Comparison of ENCODE assay signal across 13 mouse cellular contexts in genomic region chr2:29689495-29689894, GRCm38 (mm10).
"Had no signal": no experiment of that assay in that cellular context is flagged by ENCODE, and none has a peak within 500 bp of the region (broad histone marks: within the 10 kb centered on the region; RNA-seq: fewer than 3 reads in every experiment).

No protein-coding gene starts in this region.

- H3K9me3 ChIP-seq: kidney, embryonic 15.5 days; limb, embryonic 10.5 days; midbrain, embryonic 12.5 days; neural tube, embryonic 13.5 days; stomach, embryonic 15.5 days had no signal

- H3K27me3 ChIP-seq: kidney, embryonic 15.5 days; midbrain, embryonic 12.5 days; neural tube, embryonic 13.5 days; stomach, embryonic 15.5 days had no signal

- ATAC-seq: midbrain, embryonic 16.5 days had no signal

- H3K4me3 ChIP-seq: kidney, embryonic 15.5 days; left cerebral cortex, adult 2 months; limb, embryonic 10.5 days; midbrain, embryonic 12.5 days; neural tube, embryonic 13.5 days; stomach, embryonic 15.5 days had no signal

- DNase-seq: kidney, adult 2 months; kidney, postnatal 25 days; lung, adult 18-20 months; retina, postnatal 1 day; thymus, adult 2 months; thymus, postnatal 36 days had no signal

- H3K9ac ChIP-seq: kidney, embryonic 15.5 days; midbrain, embryonic 12.5 days; neural tube, embryonic 13.5 days; stomach, embryonic 15.5 days had no signal

- H3K27ac ChIP-seq: kidney, embryonic 15.5 days; left cerebral cortex, adult 2 months; limb, embryonic 10.5 days; midbrain, embryonic 12.5 days; neural tube, embryonic 13.5 days; stomach, embryonic 15.5 days had no signal

- H3K4me2 ChIP-seq: kidney, embryonic 15.5 days; midbrain, embryonic 12.5 days; neural tube, embryonic 13.5 days; stomach, embryonic 15.5 days had no signal

- H3K4me1 ChIP-seq: kidney, embryonic 15.5 days; limb, embryonic 10.5 days; midbrain, embryonic 12.5 days; neural tube, embryonic 13.5 days; stomach, embryonic 15.5 days had no signal
